Mouse (Mus musculus) C2C12 (cell line): Measurements from ENCODE around the gene Meaf6. TPM values are rescaled to one million over a fixed set of nuclear protein-coding genes. Genes with fewer than 3 reads are reported as not detected.

ENCODE experiments used
- H3K27me3 ChIP-seq: one replicate; pipeline ENCODE4 v1.6.1; 2011; ENCODE audit not compliant: control insufficient read depth, insufficient read depth, insufficient read length
- H3K36me3 ChIP-seq: one replicate; pipeline ENCODE4 v1.6.1; 2011; ENCODE audit not compliant: control insufficient read depth, insufficient read depth
- H3K4me3 ChIP-seq: one replicate; pipeline ENCODE4 v1.5.1; 2011; ENCODE audit warnings: mild to moderate bottlenecking, control low read depth; ENCODE audit not compliant: poor library complexity, insufficient read depth, severe bottlenecking
- H3K79me2 ChIP-seq: one replicate; pipeline ENCODE4 v1.6.1; 2011; ENCODE audit not compliant: control insufficient read depth, insufficient read depth
- H3K79me3 ChIP-seq: one replicate; pipeline ENCODE4 v1.6.1; 2011; ENCODE audit warnings: low read depth, control low read depth
- H3ac ChIP-seq: one replicate; pipeline ENCODE3; 2011; ENCODE audit warnings: low read depth; ENCODE audit not compliant: control insufficient read depth, insufficient read length
- CEBPB ChIP-seq: IDR thresholded peaks from one replicate; pipeline ENCODE4 v1.6.1; 2011; ENCODE audit warnings: low read depth, mild to moderate bottlenecking, control low read depth, moderate library complexity
- CTCF ChIP-seq: IDR thresholded peaks from one replicate; pipeline ENCODE4 v1.5.1; 2011; ENCODE audit not compliant: control insufficient read depth, insufficient read depth, insufficient read length
- FOSL1 ChIP-seq: IDR thresholded peaks from one replicate; pipeline ENCODE4 v1.8.0; 2011; ENCODE audit warnings: mild to moderate bottlenecking, low read length; ENCODE audit not compliant: poor library complexity, insufficient read depth, severe bottlenecking
- MAX ChIP-seq: IDR thresholded peaks from one replicate; pipeline ENCODE4 v1.6.1; 2011; ENCODE audit warnings: mild to moderate bottlenecking, control low read depth
- MYOD1 ChIP-seq: IDR thresholded peaks from one replicate; pipeline ENCODE4 v1.6.1; 2011; ENCODE audit warnings: low read depth; ENCODE audit not compliant: control insufficient read depth, insufficient read length
- MYOG ChIP-seq: IDR thresholded peaks from one replicate; pipeline ENCODE4 v1.6.1; 2011; ENCODE audit not compliant: control insufficient read depth, insufficient read length; ENCODE audit errors: extremely low read depth
- USF1 ChIP-seq: IDR thresholded peaks from one replicate; pipeline ENCODE4 v1.6.1; 2011; ENCODE audit warnings: low read depth, mild to moderate bottlenecking, control low read depth, moderate library complexity
- polyA plus RNA-seq: library from polyadenylated mRNA; unstranded; fragments of >200 nt; fragmentation: generic; extraction: Trizol; gene quantifications from one replicate; pipeline ENCODE4 v1.2.1, GENCODE M21; 2012; ENCODE audit warnings: missing spikeins

The Meaf6 gene
- polyA plus RNA-seq, 1 experiment = 31.3 TPM

DNA sequence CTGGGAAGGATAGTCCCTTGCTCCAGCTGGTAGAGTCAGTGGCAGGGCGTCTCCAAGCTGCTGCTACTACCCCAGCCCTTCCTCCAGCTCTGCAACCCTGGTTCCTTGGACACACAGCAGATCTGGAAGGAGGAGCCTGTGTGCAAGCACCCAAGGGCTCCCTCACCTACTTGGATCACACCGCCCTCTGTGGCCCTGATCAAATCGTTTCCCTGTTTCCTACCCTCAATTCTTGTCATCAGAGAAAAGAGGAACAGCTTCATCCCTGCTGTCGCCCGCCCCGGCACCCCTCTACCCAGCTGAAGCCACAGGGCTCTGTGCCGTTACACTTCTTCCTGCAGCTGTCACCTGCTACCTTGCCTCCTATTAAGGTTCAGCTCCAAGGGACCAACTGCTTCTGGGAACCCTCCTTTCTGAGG is 33.0 kb downstream of the Meaf6 start:
- Histone ChIP-seq H3ac (no peak overlapping the region), H3K79me3 (peaks cover 19% of the 10 kb centered on the region), H3K27me3 (no peaks in the 10 kb centered on the region), H3K36me3 (peaks cover 42% of the 10 kb centered on the region), H3K79me2 (peaks cover 26% of the 10 kb centered on the region), H3K4me3 (no peak overlapping the region)
- TF ChIP-seq CTCF (no peak), MAX (no peak), MYOD1 (no peak), CEBPB (no peak), MYOG (no peak), FOSL1 (no peak), USF1 (no peak)

DNA sequence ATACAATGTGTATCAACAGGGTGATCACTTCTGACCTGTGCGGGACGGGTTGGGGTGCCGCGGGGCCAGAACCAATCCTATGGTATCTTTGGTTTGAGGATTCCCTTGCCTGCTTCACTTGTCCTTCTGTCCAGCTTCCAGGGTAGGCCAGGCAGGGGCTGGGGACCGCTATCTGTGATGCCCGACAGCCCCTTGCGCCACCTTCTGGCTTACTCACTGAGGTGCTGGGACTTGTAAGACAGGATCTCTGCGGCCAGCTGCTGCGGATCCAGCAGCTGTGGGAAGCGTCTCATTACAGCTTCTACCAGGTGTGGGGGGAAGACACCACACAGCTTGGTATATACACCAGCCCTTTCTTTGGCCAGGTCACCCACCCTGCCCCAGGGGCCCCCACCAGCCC is 34.1 kb downstream of the Meaf6 start:
- H3K36me3 ChIP-seq = peaks cover 42% of the 10 kb centered on the region
- H3K27me3 ChIP-seq = no peaks in the 10 kb centered on the region
- no peak overlapping the region for H3ac ChIP-seq
- TF ChIP-seq FOSL1 (no peak), USF1 (no peak), MAX (no peak), CTCF (no peak), MYOG (no peak), MYOD1 (no peak), CEBPB (no peak)
- H3K4me3 ChIP-seq = no peak overlapping the region
- peaks cover 19% of the 10 kb centered on the region for H3K79me3 ChIP-seq
- peaks cover 32% of the 10 kb centered on the region for H3K79me2 ChIP-seq

DNA sequence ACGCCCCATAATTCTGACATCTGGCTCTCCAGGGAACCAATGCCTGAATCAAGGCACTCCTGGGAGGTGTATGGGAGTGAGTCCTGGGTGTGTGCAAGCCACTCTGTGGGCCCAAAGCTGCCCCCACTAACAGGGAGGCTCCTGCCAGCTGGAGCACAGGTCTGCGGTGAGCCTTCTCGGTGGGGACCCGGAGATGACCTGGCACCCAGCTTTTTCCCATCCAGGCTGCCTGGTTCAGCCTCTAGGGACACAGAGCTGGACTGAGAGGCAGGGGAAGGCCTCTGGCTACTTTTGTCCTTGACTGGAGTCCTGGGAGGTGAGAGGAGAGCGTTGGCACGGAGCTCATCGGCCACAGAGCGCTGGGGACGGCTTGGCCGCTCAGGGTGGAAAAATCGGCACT is 34.8 kb downstream of the Meaf6 start:
- no peak for TF ChIP-seq MYOG
- no peak for TF ChIP-seq MAX
- TF ChIP-seq MYOD1 = no peak
- TF ChIP-seq USF1 = no peak
- no peak for TF ChIP-seq CEBPB
- TF ChIP-seq FOSL1 = no peak
- TF ChIP-seq CTCF = no peak

DNA sequence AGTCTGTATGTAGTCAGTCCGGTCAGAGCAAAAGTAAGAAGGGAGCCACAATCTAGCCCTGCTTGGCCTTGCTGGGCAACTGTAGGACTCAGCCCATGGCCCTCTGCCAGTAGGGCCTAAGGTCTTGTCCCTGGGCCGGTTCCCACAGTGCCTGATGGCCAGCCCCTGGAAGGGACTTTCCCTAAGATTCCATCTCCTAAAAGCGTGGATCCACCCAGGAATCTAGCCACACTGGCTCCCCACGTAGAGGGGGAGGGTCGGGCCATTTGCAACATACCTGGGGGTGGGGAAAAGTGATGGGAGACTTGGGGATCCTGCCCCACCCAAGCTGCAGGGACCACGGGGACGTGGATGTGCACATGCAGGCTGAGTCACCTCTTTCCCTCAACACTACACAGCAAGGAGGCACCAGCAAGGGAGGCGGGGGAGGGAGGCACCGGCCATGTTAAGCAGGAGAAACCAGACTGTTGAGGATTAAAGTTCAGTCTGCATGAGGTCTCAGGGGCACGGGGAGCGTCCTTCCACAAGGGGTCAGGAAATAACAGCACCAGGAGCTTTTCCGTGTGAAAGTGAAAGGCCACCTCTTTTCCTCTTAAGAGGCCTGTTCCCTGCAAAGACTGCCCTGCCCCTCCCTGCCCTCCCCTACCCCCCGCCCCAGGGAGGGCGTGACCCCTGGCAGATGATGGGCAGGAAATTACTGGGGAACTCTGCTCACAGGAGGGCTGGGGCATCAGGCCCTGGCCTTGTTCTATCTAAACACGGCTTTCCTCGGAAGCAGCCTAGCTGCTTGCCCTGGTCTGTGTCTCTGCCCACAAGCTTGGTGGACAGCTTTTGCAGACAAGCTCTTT is 37.7 kb downstream of the Meaf6 start:
- H3K79me3 ChIP-seq = peaks cover 50% of the 10 kb centered on the region
- peaks cover 56% of the 10 kb centered on the region for H3K36me3 ChIP-seq
- H3K79me2 ChIP-seq = peaks cover 67% of the 10 kb centered on the region
- peak overlapping the region; percentile 65 for H3ac ChIP-seq
- no peak for TF ChIP-seq MYOG
- TF ChIP-seq CTCF = no peak
- TF ChIP-seq FOSL1 = no peak
- TF ChIP-seq MYOD1 = no peak
- peak; percentile 84 for TF ChIP-seq MAX
- TF ChIP-seq CEBPB = peak; percentile 35
- no peak for TF ChIP-seq USF1
- no peaks in the 10 kb centered on the region for H3K27me3 ChIP-seq
- H3K4me3 ChIP-seq = peak overlapping the region; percentile 3

More for the DNA sequence above, 34.8 kb downstream of the Meaf6 start:
- no peak overlapping the region for H3ac ChIP-seq
- H3K79me3 ChIP-seq = peaks cover 25% of the 10 kb centered on the region
- H3K4me3 ChIP-seq = no peak overlapping the region
- H3K36me3 ChIP-seq = peaks cover 42% of the 10 kb centered on the region
- peaks cover 38% of the 10 kb centered on the region for H3K79me2 ChIP-seq
- H3K27me3 ChIP-seq = no peaks in the 10 kb centered on the region

DNA sequence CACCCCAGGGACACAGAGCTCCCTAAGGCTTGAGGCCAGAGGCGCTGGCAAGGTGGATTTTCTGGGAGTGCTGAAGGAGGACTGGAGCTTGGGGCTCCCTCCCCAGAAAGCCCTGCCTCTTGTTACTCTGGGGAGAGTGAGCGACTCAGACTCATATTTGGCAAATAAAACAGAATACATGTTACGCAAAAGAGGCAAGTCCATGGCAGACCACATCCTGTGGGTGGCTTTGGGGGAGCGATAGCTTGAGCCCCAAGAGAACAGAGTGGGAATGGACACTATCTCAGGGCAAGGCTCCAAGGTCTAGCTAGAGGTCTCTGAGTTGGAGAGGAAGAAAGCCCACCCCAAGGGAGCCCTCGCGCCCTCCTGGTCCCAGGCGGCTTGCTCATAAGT is 38.3 kb downstream of the Meaf6 start:
- no peak overlapping the region for H3K4me3 ChIP-seq

DNA sequence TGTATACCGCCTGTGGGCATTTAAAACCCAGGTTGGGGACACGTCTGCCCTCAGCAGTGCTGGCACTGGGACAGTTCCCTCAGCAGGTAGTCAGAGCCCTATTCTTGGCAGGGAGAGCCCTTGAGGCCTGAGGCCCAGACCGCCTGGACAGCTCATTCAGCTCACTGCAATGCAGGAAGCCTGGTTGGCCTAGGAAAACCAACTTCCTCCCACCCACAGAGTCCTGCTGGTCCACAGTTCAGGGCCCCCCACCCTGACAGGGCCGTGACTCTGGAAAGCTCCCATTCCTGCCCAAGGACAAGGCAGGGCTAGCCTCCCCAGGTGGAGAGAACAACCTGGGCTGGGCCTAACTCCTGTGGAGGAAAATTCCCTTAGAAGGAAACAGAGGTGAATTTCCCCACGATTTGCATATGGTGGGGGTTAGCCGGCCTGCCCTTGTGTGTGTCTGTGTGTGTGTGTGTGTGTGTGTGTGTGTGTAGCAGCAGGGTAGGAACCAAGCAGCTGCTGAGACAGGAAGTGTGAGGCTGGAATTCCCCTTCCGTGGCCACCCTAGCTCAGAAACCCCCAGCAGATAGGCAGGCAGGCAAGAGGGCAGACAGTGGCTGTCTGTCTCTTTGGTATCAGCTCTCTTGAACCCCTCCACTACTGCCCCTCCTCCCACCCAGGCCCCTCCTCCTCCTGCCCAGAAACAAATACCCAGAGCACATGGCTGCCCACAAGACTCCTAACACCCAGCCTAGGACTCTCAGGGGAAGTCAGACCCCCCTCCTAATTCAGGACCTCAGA is 39.7 kb downstream of the Meaf6 start:
- TF ChIP-seq MYOG (no peak), MYOD1 (peak; percentile 50)
- Histone ChIP-seq H3K79me3 (peaks cover 50% of the 10 kb centered on the region), H3K4me3 (peak overlapping the region; percentile 72), H3ac (peak overlapping the region; percentile 0), H3K79me2 (peaks cover 67% of the 10 kb centered on the region), H3K27me3 (no peaks in the 10 kb centered on the region), H3K36me3 (peaks cover 39% of the 10 kb centered on the region)

More for the DNA sequence above, 38.3 kb downstream of the Meaf6 start:
- Histone ChIP-seq H3K79me2 (peaks cover 67% of the 10 kb centered on the region), H3K79me3 (peaks cover 50% of the 10 kb centered on the region), H3K36me3 (peaks cover 53% of the 10 kb centered on the region), H3K27me3 (no peaks in the 10 kb centered on the region), H3ac (peak overlapping the region; percentile 65)
- TF ChIP-seq CEBPB (peak; percentile 88), MAX (no peak)
